Mouse (Mus musculus): ENCODE measurements around the gene Psmb3. TPM values are rescaled to one million over a fixed set of nuclear protein-coding genes. Genes with fewer than 3 reads are reported as not detected.

Psmb3 gene
- polyA plus RNA-seq, 1 experiment from 2014 or later: 359 TPM

DNA sequence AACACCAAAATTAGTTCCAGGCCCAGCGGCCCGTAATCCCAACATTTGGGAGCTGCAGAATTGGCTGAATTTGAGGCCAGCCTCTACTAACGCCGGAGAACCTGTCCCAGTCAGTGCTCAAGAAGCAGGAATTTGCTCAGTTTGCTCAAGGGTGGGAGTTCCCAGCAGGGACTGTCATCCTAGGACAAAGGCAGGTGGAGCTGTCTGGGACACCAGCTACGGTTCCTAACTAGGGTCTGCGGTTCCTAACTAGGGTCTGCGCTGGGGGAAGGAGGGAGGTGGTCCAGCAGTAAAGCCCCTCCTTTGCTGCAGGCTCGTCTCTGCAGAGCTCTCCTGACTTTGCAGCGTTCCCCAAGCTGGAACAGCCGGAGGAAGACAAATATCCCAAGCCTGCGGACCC lies 30.1 kb upstream of the Psmb3 start:
- H3K36me3 ChIP-seq (ENCODE audit: control insufficient read depth, insufficient read depth): peaks cover 58% of the 10 kb centered on the region

GRCm38 (mm10) chr11:97676050-97676754 lies 27.0 kb upstream of the Psmb3 start:
- Histone ChIP-seq H3K36me3 (ENCODE audit: control insufficient read depth, insufficient read depth) (peaks cover 62% of the 10 kb centered on the region), H3K4me1 (ENCODE audit: control insufficient read depth, insufficient read depth, low read length) (peaks cover 9% of the 10 kb centered on the region), H3K27ac (ENCODE audit: low read length) (no peak overlapping the region), H3K27me3 (ENCODE audit: control insufficient read depth, insufficient read depth, low read length) (no peaks in the 10 kb centered on the region), H3K4me2 (ENCODE audit: low read depth, low read length) (no peak overlapping the region), H3K9ac (ENCODE audit: low read length) (no peak overlapping the region), H3K9me3 (replicated peaks; ENCODE audit: control insufficient read depth, low read length) (no peaks in the 10 kb centered on the region), H3K4me3 (ENCODE audit: low read length) (no peak overlapping the region)
- ATAC-seq (replicated peaks; ENCODE audit: extremely low read depth, insufficient read depth, low FRiP score): no peak
- 69% methylated on average over 15 of the region's 15 CpGs for WGBS

More for the DNA sequence above, 30.1 kb upstream of the Psmb3 start:
- WGBS: 91% methylated on average over 11 of the region's 11 CpGs
- Histone ChIP-seq H3K9ac (ENCODE audit: low read length) (no peak overlapping the region), H3K4me1 (ENCODE audit: control insufficient read depth, insufficient read depth, low read length) (peaks cover 28% of the 10 kb centered on the region), H3K4me3 (ENCODE audit: low read length) (no peak overlapping the region), H3K27ac (ENCODE audit: low read length) (no peak overlapping the region), H3K9me3 (replicated peaks; ENCODE audit: control insufficient read depth, low read length) (no peaks in the 10 kb centered on the region), H3K27me3 (ENCODE audit: control insufficient read depth, insufficient read depth, low read length) (no peaks in the 10 kb centered on the region), H3K4me2 (ENCODE audit: low read depth, low read length) (no peak overlapping the region)
- ATAC-seq (replicated peaks; ENCODE audit: extremely low read depth, insufficient read depth, low FRiP score): no peak

- WGBS: 75% methylated on average over 15 of the region's 15 CpGs
- H3K9ac ChIP-seq (ENCODE audit: low read length): no peak overlapping the region
- peaks cover 8% of the 10 kb centered on the region for H3K4me1 ChIP-seq (ENCODE audit: control insufficient read depth, insufficient read depth, low read length)
- H3K9me3 ChIP-seq (replicated peaks; ENCODE audit: control insufficient read depth, low read length): no peaks in the 10 kb centered on the region
- peaks cover 58% of the 10 kb centered on the region for H3K36me3 ChIP-seq (ENCODE audit: control insufficient read depth, insufficient read depth)
- ATAC-seq (replicated peaks; ENCODE audit: extremely low read depth, insufficient read depth, low FRiP score): no peak
- no peak overlapping the region for H3K4me2 ChIP-seq (ENCODE audit: low read depth, low read length)
- H3K27ac ChIP-seq (ENCODE audit: low read length): no peak overlapping the region
- no peak overlapping the region for H3K4me3 ChIP-seq (ENCODE audit: low read length)
- no peaks in the 10 kb centered on the region for H3K27me3 ChIP-seq (ENCODE audit: control insufficient read depth, insufficient read depth, low read length)
Observed at GRCm38 (mm10) chr11:97677381-97677780, 25.8 kb upstream of the Psmb3 start.

DNA sequence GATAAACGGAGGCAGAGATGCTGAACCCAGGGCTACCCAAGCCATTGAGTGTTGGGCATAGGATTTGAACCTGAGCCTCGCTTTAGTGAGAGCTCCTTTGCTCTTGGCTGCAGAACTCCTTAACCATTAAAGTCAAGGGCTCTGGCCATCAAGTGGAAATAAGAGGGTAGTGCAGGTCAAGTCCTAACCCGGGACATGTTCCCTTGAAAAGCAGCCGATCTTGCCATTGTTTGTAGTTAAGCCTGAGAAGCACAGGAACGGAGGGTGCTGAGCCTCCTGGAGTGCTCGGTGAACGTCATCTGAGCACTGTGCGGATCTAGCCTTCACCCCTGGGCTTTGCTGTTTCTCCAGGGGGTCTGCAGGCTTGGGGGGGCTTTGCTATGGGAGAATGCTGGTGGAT lies 25.4 kb upstream of the Psmb3 start:
- Histone ChIP-seq H3K9ac (ENCODE audit: low read length) (no peak overlapping the region), H3K27ac (ENCODE audit: low read length) (no peak overlapping the region), H3K4me1 (ENCODE audit: control insufficient read depth, insufficient read depth, low read length) (peaks cover 8% of the 10 kb centered on the region), H3K9me3 (replicated peaks; ENCODE audit: control insufficient read depth, low read length) (no peaks in the 10 kb centered on the region), H3K4me3 (ENCODE audit: low read length) (no peak overlapping the region), H3K4me2 (ENCODE audit: low read depth, low read length) (no peak overlapping the region), H3K27me3 (ENCODE audit: control insufficient read depth, insufficient read depth, low read length) (no peaks in the 10 kb centered on the region), H3K36me3 (ENCODE audit: control insufficient read depth, insufficient read depth) (peaks cover 53% of the 10 kb centered on the region)
- no peak for ATAC-seq (replicated peaks; ENCODE audit: extremely low read depth, insufficient read depth, low FRiP score)
- WGBS: 73% methylated on average over 8 of the region's 8 CpGs

DNA sequence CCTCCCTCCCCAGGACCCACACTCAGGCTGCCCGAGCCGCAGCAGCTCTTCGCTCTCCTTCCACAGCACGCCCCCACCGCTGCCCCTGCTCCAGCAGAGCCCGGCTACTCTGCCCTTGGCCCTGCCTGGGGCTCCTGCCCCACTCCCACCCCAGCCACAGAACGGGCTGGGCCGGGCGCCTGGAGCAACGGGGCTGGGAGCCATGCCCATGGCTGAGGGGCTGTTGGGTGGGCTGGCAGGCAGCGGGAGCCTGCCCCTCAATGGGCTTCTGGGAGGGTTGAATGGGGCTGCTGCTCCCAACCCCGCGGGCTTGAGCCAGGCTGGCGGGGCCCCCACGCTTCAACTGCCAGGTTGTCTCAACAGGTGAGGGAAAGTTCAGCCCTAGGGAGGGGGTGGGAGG lies 24.9 kb upstream of the Psmb3 start:
- H3K4me1 ChIP-seq (ENCODE audit: control insufficient read depth, insufficient read depth, low read length): peaks cover 8% of the 10 kb centered on the region
- H3K4me2 ChIP-seq (ENCODE audit: low read depth, low read length): no peak overlapping the region
- peaks cover 49% of the 10 kb centered on the region for H3K36me3 ChIP-seq (ENCODE audit: control insufficient read depth, insufficient read depth)
- H3K9ac ChIP-seq (ENCODE audit: low read length): no peak overlapping the region
- no peak for ATAC-seq (replicated peaks; ENCODE audit: extremely low read depth, insufficient read depth, low FRiP score)
- H3K27ac ChIP-seq (ENCODE audit: low read length): no peak overlapping the region
- H3K9me3 ChIP-seq (replicated peaks; ENCODE audit: control insufficient read depth, low read length): no peaks in the 10 kb centered on the region
- no peak overlapping the region for H3K4me3 ChIP-seq (ENCODE audit: low read length)
- 91% methylated on average over 15 of the region's 15 CpGs for WGBS
- no peaks in the 10 kb centered on the region for H3K27me3 ChIP-seq (ENCODE audit: control insufficient read depth, insufficient read depth, low read length)

DNA sequence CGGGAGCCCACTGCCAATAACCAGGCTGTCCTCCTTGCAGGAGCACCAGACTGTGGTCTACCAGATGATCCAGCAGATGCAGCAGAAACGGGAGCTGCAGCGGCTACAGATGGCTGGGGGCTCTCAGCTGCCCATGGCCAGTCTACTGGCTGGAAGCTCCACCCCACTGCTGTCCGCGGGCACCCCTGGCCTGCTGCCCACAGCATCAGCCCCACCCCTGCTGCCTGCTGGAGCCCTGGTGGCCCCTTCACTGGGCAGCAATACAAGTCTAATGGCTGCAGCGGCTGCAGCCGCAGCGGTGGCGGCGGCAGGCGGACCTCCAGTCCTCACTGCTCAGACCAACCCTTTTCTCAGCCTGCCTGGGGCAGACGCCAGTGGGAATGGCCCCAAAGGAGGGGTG lies 22.8 kb upstream of the Psmb3 start:
- no peak overlapping the region for H3K4me3 ChIP-seq (ENCODE audit: low read length)
- WGBS: 51% methylated on average over 12 of the region's 12 CpGs
- H3K9ac ChIP-seq (ENCODE audit: low read length): peak overlapping the region; percentile 50
- no peaks in the 10 kb centered on the region for H3K27me3 ChIP-seq (ENCODE audit: control insufficient read depth, insufficient read depth, low read length)
- peaks cover 29% of the 10 kb centered on the region for H3K36me3 ChIP-seq (ENCODE audit: control insufficient read depth, insufficient read depth)
- no peaks in the 10 kb centered on the region for H3K9me3 ChIP-seq (replicated peaks; ENCODE audit: control insufficient read depth, low read length)
- peaks cover 16% of the 10 kb centered on the region for H3K4me1 ChIP-seq (ENCODE audit: control insufficient read depth, insufficient read depth, low read length)
- peak; percentile 59 for ATAC-seq (replicated peaks; ENCODE audit: extremely low read depth, insufficient read depth, low FRiP score)
- H3K4me2 ChIP-seq (ENCODE audit: low read depth, low read length): no peak overlapping the region
- peak overlapping the region; percentile 54 for H3K27ac ChIP-seq (ENCODE audit: low read length)

DNA sequence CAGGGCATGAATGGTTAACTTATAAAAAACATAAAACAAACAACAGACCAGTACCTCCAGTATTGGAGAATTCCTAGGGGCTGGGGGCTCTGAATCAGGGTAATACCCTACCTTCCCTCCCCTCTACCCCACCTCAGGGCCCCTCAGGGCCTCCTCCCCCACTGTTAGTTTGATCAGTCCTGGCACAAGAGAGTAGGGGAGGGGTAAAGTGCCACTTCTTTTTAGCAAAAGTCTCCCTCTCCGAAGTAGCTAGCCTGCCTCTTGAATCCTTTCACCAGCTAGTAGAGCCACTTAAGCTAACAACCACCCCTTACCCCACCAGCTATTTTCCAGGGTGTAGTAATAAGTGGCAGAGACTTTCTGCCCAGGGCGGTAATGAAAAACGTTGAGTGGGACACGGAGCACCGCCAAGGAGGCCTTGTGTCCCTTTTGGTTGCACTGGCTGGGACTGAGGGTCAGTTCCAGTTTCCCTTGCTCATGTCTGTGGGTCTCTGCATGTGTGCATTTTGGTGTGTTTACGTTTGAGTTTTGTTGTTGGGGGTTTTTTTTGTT lies 20.6 kb upstream of the Psmb3 start:
- H3K4me2 ChIP-seq (ENCODE audit: low read depth, low read length): no peak overlapping the region
- H3K36me3 ChIP-seq (ENCODE audit: control insufficient read depth, insufficient read depth): peaks cover 21% of the 10 kb centered on the region
- H3K9ac ChIP-seq (ENCODE audit: low read length): no peak overlapping the region

DNA sequence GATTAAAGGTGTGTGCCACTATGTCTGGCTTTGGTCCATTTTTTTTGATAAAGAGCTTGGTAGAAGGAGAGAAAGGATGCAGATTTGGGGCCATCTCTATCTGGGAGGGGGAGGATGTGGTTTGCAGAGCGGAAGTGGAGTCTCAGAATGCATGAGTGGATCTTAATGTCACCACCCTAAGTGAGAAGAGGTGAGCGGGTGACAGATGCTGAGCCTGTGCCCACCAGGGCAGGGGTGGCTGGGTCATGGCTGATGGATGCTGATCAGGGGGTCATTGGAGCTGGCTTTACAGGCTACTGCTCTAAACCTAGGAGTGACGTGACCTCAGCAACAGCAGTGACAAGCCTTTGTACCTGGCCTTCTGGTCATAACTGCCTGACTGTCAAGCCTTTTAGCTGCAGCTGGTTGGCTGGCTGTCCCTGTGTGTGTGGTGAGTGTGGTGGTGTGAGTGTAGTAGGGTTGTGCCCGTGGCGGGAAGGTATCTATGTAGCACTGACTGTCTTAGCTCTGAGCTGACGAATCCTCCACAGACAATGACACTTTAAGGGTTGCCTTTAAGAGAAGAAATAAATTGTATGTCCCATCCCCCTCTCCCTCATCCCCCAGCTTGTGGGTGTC lies 19.0 kb upstream of the Psmb3 start:
- Histone ChIP-seq H3K4me1 (ENCODE audit: control insufficient read depth, insufficient read depth, low read length) (peaks cover 32% of the 10 kb centered on the region), H3K27me3 (ENCODE audit: control insufficient read depth, insufficient read depth, low read length) (no peaks in the 10 kb centered on the region), H3K4me2 (ENCODE audit: low read depth, low read length) (no peak overlapping the region), H3K4me3 (ENCODE audit: low read length) (no peak overlapping the region), H3K36me3 (ENCODE audit: control insufficient read depth, insufficient read depth) (peaks cover 21% of the 10 kb centered on the region), H3K9me3 (replicated peaks; ENCODE audit: control insufficient read depth, low read length) (no peaks in the 10 kb centered on the region), H3K27ac (ENCODE audit: low read length) (peak overlapping the region; percentile 40; the same call in 1 of the 2 replicates), H3K9ac (ENCODE audit: low read length) (no peak overlapping the region)
- ATAC-seq (replicated peaks; ENCODE audit: extremely low read depth, insufficient read depth, low FRiP score): no peak
- WGBS: 75% methylated on average over 6 of the region's 6 CpGs

More for the DNA sequence above, 20.6 kb upstream of the Psmb3 start:
- Histone ChIP-seq H3K4me1 (ENCODE audit: control insufficient read depth, insufficient read depth, low read length) (peaks cover 32% of the 10 kb centered on the region), H3K27me3 (ENCODE audit: control insufficient read depth, insufficient read depth, low read length) (no peaks in the 10 kb centered on the region), H3K4me3 (ENCODE audit: low read length) (no peak overlapping the region), H3K9me3 (replicated peaks; ENCODE audit: control insufficient read depth, low read length) (no peaks in the 10 kb centered on the region), H3K27ac (ENCODE audit: low read length) (no peak overlapping the region)
- no peak for ATAC-seq (replicated peaks; ENCODE audit: extremely low read depth, insufficient read depth, low FRiP score)
- 72% methylated on average over 6 of the region's 6 CpGs for WGBS

DNA sequence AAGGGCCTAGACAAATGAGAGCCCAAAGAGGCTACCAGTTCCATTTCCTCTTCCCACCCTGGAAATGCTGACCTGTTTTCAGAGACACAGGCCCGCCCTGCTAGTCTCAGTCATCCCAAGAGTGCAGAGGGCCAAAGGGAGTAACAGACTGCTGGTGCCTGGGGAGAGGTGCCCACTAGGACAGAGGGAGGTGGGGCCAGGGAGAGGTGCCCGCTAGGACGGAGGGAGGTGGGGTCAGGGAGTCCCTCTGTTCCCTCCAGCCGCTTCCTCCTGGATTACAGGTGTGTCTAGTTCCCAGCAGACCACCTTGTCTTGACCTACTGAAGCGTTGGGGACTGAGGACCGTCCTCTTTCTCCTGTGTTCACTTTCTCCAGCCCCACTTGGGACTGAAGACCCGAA lies 18.4 kb upstream of the Psmb3 start:
- Histone ChIP-seq H3K4me2 (ENCODE audit: low read depth, low read length) (no peak overlapping the region), H3K4me1 (ENCODE audit: control insufficient read depth, insufficient read depth, low read length) (peaks cover 32% of the 10 kb centered on the region), H3K27me3 (ENCODE audit: control insufficient read depth, insufficient read depth, low read length) (no peaks in the 10 kb centered on the region), H3K36me3 (ENCODE audit: control insufficient read depth, insufficient read depth) (peaks cover 18% of the 10 kb centered on the region), H3K27ac (ENCODE audit: low read length) (peak overlapping the region; percentile 79), H3K4me3 (ENCODE audit: low read length) (no peak overlapping the region), H3K9me3 (replicated peaks; ENCODE audit: control insufficient read depth, low read length) (no peaks in the 10 kb centered on the region), H3K9ac (ENCODE audit: low read length) (no peak overlapping the region)
- ATAC-seq (replicated peaks; ENCODE audit: extremely low read depth, insufficient read depth, low FRiP score): no peak
- 43% methylated on average over 7 of the region's 7 CpGs for WGBS
